Mouse (Mus musculus) CH12.LX (cell line): ENCODE results near the gene Hils1. TPM values are rescaled to one million over a fixed set of nuclear protein-coding genes. Genes with fewer than 3 reads are reported as not detected.

Source experiments
- DNase-seq: peaks from one replicate; pipeline ENCODE4 v3.0.0-alpha.2; 2013; ENCODE audit errors: extremely low read depth
- H3K27ac ChIP-seq: 2 replicates; pipeline ENCODE4 v1.5.1; 2012; ENCODE audit warnings: low read depth, mild to moderate bottlenecking, control low read depth, moderate library complexity; ENCODE audit not compliant: insufficient read depth
- H3K27me3 ChIP-seq: replicated peaks from 2 replicates; pipeline ENCODE3; 2012; ENCODE audit warnings: inconsistent platforms
- H3K36me3 ChIP-seq, 2 experiments: replicated peaks in 1 of 2; 2 replicates each; pipeline versions ENCODE3 to v1.6.1; 2012; ENCODE audit warnings: inconsistent platforms in 1 of 2, low read length in 1 of 2, mild to moderate bottlenecking in 1 of 2, mixed read lengths in 1 of 2, moderate library complexity in 1 of 2; ENCODE audit not compliant: control insufficient read depth in 1 of 2, insufficient read depth in 1 of 2
- H3K4me1 ChIP-seq, 2 experiments: 2 replicates each; pipeline ENCODE4 v1.6.1; 2012; ENCODE audit warnings: inconsistent platforms in 1 of 2, moderate library complexity in 1 of 2; ENCODE audit not compliant: insufficient read depth in 2 of 2, control insufficient read depth in 1 of 2
- H3K4me2 ChIP-seq: 2 replicates; pipeline ENCODE4 v1.6.1; 2012; ENCODE audit warnings: low read depth, mild to moderate bottlenecking, control low read depth; ENCODE audit not compliant: poor library complexity, insufficient read depth, severe bottlenecking
- H3K4me3 ChIP-seq, 3 experiments: fragments of 150-350 bp in 1 of 3; sonication (generic) in 1 of 3; replicated peaks in 1 of 3; 2 replicates each; pipeline versions ENCODE3 to v1.5.1; 2011 to 2012; ENCODE audit warnings: low read depth in 2 of 3, low read length in 2 of 3, mild to moderate bottlenecking in 2 of 3, moderate library complexity in 2 of 3, control low read depth in 1 of 3, improper control_type of control experiment in 1 of 3, inconsistent platforms in 1 of 3, mixed read lengths in 1 of 3; ENCODE audit not compliant: poor library complexity in 1 of 3
- H3K79me2 ChIP-seq: replicated peaks from 2 replicates; pipeline ENCODE4 v1.6.1; 2012; ENCODE audit warnings: mild to moderate bottlenecking, moderate library complexity; ENCODE audit not compliant: control insufficient read depth, poor library complexity, insufficient read depth, severe bottlenecking; ENCODE audit errors: extremely low read depth
- H3K9ac ChIP-seq: 2 replicates; pipeline ENCODE4 v1.6.1; 2012; ENCODE audit warnings: low read depth, mild to moderate bottlenecking, control low read depth, moderate library complexity; ENCODE audit not compliant: insufficient read depth
- H3K9me3 ChIP-seq: replicated peaks from 2 replicates; pipeline ENCODE3; 2012; ENCODE audit warnings: low read length, inconsistent platforms, mixed read lengths
- BHLHE40 ChIP-seq: IDR thresholded peaks from 2 replicates; pipeline ENCODE4 v1.6.1; 2011; ENCODE audit warnings: mild to moderate bottlenecking, low read depth, low read length, improper control_type of control experiment
- CTCF ChIP-seq, 2 experiments: IDR thresholded peaks in 1 of 2; conservative IDR thresholded peaks in 1 of 2; 2 replicates each; pipeline ENCODE4 v1.5.1; 2011 to 2012; ENCODE audit warnings: low read depth in 2 of 2, low read length in 2 of 2, improper control_type of control experiment in 1 of 2, inconsistent platforms in 1 of 2, mild to moderate bottlenecking in 1 of 2, moderate library complexity in 1 of 2
- E2F4 ChIP-seq: IDR thresholded peaks from 2 replicates; pipeline ENCODE4 v1.6.1; 2011; ENCODE audit warnings: low read depth, low read length, improper control_type of control experiment; ENCODE audit not compliant: insufficient replicate concordance
- ELF1 ChIP-seq: IDR thresholded peaks from 2 replicates; pipeline ENCODE4 v1.6.1; 2014; ENCODE audit warnings: low read depth, mild to moderate bottlenecking, inconsistent platforms, low read length, improper control_type of control experiment
- ETS1 ChIP-seq: conservative IDR thresholded peaks from 2 replicates; pipeline ENCODE4 v1.6.1; 2012; ENCODE audit warnings: low read depth, mild to moderate bottlenecking, inconsistent platforms, low read length, improper control_type of control experiment, moderate library complexity
- HCFC1 ChIP-seq: IDR thresholded peaks from 2 replicates; pipeline ENCODE4 v1.6.1; 2012; ENCODE audit warnings: low read depth, mild to moderate bottlenecking, inconsistent platforms, low read length, improper control_type of control experiment
- JUN ChIP-seq: IDR thresholded peaks from 2 replicates; pipeline ENCODE4 v1.6.1; 2011; ENCODE audit warnings: low read depth, mild to moderate bottlenecking, low read length, improper control_type of control experiment, moderate library complexity; ENCODE audit not compliant: insufficient read depth
- KAT2A ChIP-seq: IDR thresholded peaks from 2 replicates; pipeline ENCODE4 v1.6.1; 2012; ENCODE audit warnings: low read length, improper control_type of control experiment, inconsistent platforms; ENCODE audit not compliant: insufficient replicate concordance
- MAFK ChIP-seq: IDR thresholded peaks from 2 replicates; pipeline ENCODE4 v1.6.1; 2011; ENCODE audit warnings: low read length, improper control_type of control experiment; ENCODE audit not compliant: insufficient replicate concordance
- MAX ChIP-seq: IDR thresholded peaks from 2 replicates; pipeline ENCODE4 v1.6.1; 2011; ENCODE audit warnings: low read length, improper control_type of control experiment
- MAZ ChIP-seq: IDR thresholded peaks from 2 replicates; pipeline ENCODE4 v1.6.1; 2012; ENCODE audit warnings: low read depth, mild to moderate bottlenecking, inconsistent platforms, low read length, improper control_type of control experiment, moderate library complexity
- MEF2A ChIP-seq: IDR thresholded peaks from 2 replicates; pipeline ENCODE4 v1.6.1; 2014; ENCODE audit warnings: low read depth, mild to moderate bottlenecking, inconsistent platforms, low read length, improper control_type of control experiment, borderline replicate concordance
- PAX5 ChIP-seq: IDR thresholded peaks from 2 replicates; pipeline ENCODE4 v1.6.1; 2012; ENCODE audit warnings: low read length, inconsistent platforms, mixed read lengths
- SIN3A ChIP-seq: IDR thresholded peaks from 2 replicates; pipeline ENCODE4 v1.6.1; 2012; ENCODE audit warnings: low read length, improper control_type of control experiment, inconsistent platforms
- SMC3 ChIP-seq: IDR thresholded peaks from 2 replicates; pipeline ENCODE4 v1.6.1; 2011; ENCODE audit warnings: low read depth, low read length, improper control_type of control experiment
- TBP ChIP-seq: conservative IDR thresholded peaks from 2 replicates; pipeline ENCODE4 v1.6.1; 2011; ENCODE audit warnings: low read depth, low read length, improper control_type of control experiment
- TCF12 ChIP-seq: IDR thresholded peaks from 2 replicates; pipeline ENCODE4 v1.6.1; 2014; ENCODE audit warnings: low read depth, mild to moderate bottlenecking, inconsistent platforms, low read length, improper control_type of control experiment
- USF2 ChIP-seq: conservative IDR thresholded peaks from 2 replicates; pipeline ENCODE4 v1.6.1; 2011; ENCODE audit warnings: low read depth, low read length, improper control_type of control experiment
- ZC3H11A ChIP-seq: IDR thresholded peaks from 2 replicates; pipeline ENCODE4 v1.6.1; 2012; ENCODE audit warnings: low read depth, mild to moderate bottlenecking, inconsistent platforms, low read length, improper control_type of control experiment
- ZKSCAN1 ChIP-seq: IDR thresholded peaks from 2 replicates; pipeline ENCODE4 v1.6.1; 2012; ENCODE audit warnings: low read depth, inconsistent platforms, low read length, improper control_type of control experiment, borderline replicate concordance
- ZNF384 ChIP-seq: IDR thresholded peaks from 2 replicates; pipeline ENCODE4 v1.6.1; 2012; ENCODE audit warnings: low read depth, low read length, improper control_type of control experiment, inconsistent platforms
- dilution Hi-C: fragments of 300-500 bp; cut with MboI; formaldehyde crosslinking; loops from 2 replicates; pipeline ENCODE4 v1.14.3; 2020; ENCODE audit warnings: low sequenced_read_pairs; ENCODE audit not compliant: extremely low pct_unique_long_range_greater_than_20kb, extremely low pct_ligation_motif_present
- in situ Hi-C: fragments of 300-500 bp; cut with MboI; formaldehyde crosslinking; loops from 3 replicates; pipeline ENCODE4 v1.14.3; 2019; ENCODE audit warnings: low sequenced_read_pairs, low pct_ligation_motif_present, low pct_unique_long_range_greater_than_20kb, mixed read lengths
- polyA plus RNA-seq: library from polyadenylated mRNA; unstranded; fragments of >175 nt; gene quantifications from 2 replicates; pipeline ENCODE4 v1.2.1, GENCODE M21; 2012; ENCODE audit warnings: low read depth; ENCODE audit not compliant: insufficient read length
- total RNA-seq, 2 experiments: library from RNA; depleted of rRNA; stranded (reverse); fragments of 300-350 nt in 1 of 2; fragments of >200 nt in 1 of 2; gene quantifications; 2 replicates each; pipeline ENCODE4 v1.2.3; 2012 to 2014

The Hils1 gene
- total and polyA plus RNA-seq, 3 experiments: not detected

- DNase-seq: no peak
- H3K36me3 ChIP-seq: peaks cover 34 to 76% of the 10 kb centered on the region in 2 experiments
- H3K4me1 ChIP-seq: peaks cover 8 to 35% of the 10 kb centered on the region in 2 experiments
- H3K27me3 ChIP-seq: peaks cover 2% of the 10 kb centered on the region
- no peaks in the 10 kb centered on the region for H3K79me2 ChIP-seq
- no peaks in the 10 kb centered on the region for H3K9me3 ChIP-seq
- dilution Hi-C loops: no loop called here
- no peak overlapping the region for H3K27ac ChIP-seq
- no peak overlapping the region for H3K4me2 ChIP-seq
- no peak overlapping the region for H3K9ac ChIP-seq
- in situ Hi-C loops: no loop called here
- no peak overlapping the region for H3K4me3 ChIP-seq
- no peak for TF ChIP-seq ZNF384
- no peak for TF ChIP-seq TBP
- no peak for TF ChIP-seq BHLHE40
- TF ChIP-seq MAX: no peak
- no peak for TF ChIP-seq MAFK
- TF ChIP-seq TCF12: no peak
- no peak for TF ChIP-seq PAX5
- TF ChIP-seq CTCF (conservative IDR thresholded peaks at IDR 0.05 in 1 of 2, IDR thresholded peaks at IDR 0.05 in 1 of 2; ENCODE audit: low read depth in 2 of 2, low read length in 2 of 2): no peak
- TF ChIP-seq SMC3: no peak
- TF ChIP-seq USF2: no peak
- TF ChIP-seq MAZ: no peak
- TF ChIP-seq ZKSCAN1: no peak
- TF ChIP-seq ELF1: no peak
- TF ChIP-seq E2F4: no peak
- no peak for TF ChIP-seq ETS1
- TF ChIP-seq ZC3H11A: no peak
Observed at GRCm38 (mm10) chr11:95002705-95003104, 35.3 kb downstream of the Hils1 start.

- no peak overlapping the region for H3K9ac ChIP-seq
- no peaks in the 10 kb centered on the region for H3K9me3 ChIP-seq
- peaks cover 18% of the 10 kb centered on the region for H3K27me3 ChIP-seq
- H3K4me3 ChIP-seq: no peak overlapping the region
- dilution Hi-C loops (no loop called here), in situ Hi-C loops (no loop called here)
- H3K4me1 ChIP-seq: peaks cover 8 to 36% of the 10 kb centered on the region in 2 experiments
- no peaks in the 10 kb centered on the region for H3K79me2 ChIP-seq
- H3K27ac ChIP-seq: no peak overlapping the region
- peaks cover 28 to 62% of the 10 kb centered on the region in 2 experiments for H3K36me3 ChIP-seq
- TF ChIP-seq KAT2A (no peak), ZNF384 (no peak), ZKSCAN1 (no peak), MEF2A (no peak), MAFK (no peak), TCF12 (no peak), JUN (no peak), HCFC1 (no peak), MAZ (no peak), SIN3A (no peak)
- no peak overlapping the region for H3K4me2 ChIP-seq
- DNase-seq: no peak
Observed at GRCm38 (mm10) chr11:95004136-95004936, 36.9 kb downstream of the Hils1 start.
